Mouse (Mus musculus) lung, postnatal 14 days (tissue): ENCODE measurements at regions not wholly inside any gene's neighbourhood (a gene's known extent, or its start where the extent isn't known, plus 50 kb on each side); places are given as distances from the start of the nearest gene placed in this dataset.

Experiments
- DNase-seq: peaks from one replicate; pipeline ENCODE4 v3.0.0; 2021

- no peak for DNase-seq
Measured at GRCm38 (mm10) chr4:40537859-40538258, 65.9 kb downstream of the Tmem215 start.

GRCm38 (mm10) chr4:40543085-40544048, 71.4 kb downstream of the Tmem215 start:
- no peak for DNase-seq

- no peak for DNase-seq
Measured at GRCm38 (mm10) chr4:40544056-40544455, 72.1 kb downstream of the Tmem215 start.

GRCm38 (mm10) chr4:40544806-40545205, 72.8 kb downstream of the Tmem215 start:
- no peak for DNase-seq

DNA sequence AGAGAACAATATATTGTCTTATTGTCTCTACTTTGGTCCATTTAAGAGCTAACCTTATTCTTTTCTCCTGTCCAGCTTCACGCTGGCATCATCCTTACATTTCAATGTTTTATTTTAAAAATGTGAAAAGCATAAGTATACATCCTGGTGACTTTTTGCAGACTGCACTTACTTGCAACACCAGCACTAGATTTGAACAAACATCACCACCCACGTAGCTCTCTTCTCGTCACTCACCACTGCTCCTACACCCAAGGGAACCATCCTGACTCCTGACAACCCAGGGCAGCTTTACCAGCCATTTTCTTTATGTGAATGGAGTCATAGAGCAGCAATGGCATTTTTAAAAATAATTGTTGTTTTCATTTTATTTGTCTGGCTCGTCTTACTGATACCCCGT, 73.7 kb downstream of the Tmem215 start:
- DNase-seq = no peak

DNA sequence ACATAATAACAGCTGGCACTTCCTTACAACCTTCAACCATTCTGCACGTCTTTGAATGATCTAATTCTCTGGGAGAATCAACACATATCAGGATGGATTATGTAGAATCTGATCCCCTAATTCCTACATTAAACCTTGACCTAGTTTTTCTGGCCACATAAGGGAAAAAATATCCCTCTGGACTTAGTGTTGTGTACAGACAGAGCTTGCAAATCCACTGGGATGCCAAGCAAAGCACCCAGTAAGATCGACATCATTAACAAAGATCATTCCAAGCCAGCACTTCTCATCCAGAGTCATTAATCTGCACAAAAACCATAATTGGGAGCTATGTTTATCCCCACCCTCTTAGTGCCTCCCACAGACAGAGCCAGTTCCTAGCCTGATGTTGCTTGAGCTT, 87.8 kb downstream of the Tmem215 start:
- DNase-seq = no peak

DNA sequence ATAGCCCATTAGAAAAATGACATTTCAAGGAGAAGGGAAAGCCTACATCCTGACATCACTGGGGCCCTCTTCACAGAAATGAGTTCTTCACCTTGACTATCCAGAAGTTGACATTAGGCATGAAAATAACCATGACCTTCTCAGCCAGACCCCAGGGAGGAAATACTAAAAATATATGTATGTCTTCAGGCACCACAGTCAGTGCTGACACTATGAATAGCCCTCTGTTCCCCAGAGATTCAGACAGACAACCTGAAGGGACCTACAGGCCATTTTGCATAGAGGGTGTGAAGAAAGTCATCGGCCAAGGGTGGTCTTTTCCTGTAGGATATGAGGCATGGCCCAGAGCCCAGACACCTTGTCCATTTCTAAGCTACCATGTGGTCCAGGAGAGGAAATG, 101.3 kb downstream of the Tmem215 start:
- DNase-seq = no peak

DNA sequence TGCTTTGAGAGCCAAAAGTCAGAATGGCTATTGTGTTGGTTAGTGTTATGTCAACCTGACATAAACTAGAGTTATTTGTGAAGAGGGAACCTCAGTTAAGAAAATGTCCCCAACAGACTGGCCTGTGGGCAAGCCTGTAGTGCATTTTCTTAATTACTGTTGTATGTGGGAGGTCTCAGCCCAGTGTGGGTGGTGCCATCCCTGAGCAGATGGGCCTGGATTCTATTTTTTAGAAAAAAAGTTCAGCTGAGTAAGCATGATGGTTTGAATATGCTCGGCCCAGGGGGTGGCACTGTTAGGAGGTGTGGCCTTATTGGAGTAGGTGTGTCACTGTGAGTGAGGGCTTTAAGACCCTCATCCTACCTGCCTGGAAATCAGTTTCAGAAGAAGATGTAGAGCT, 104.0 kb downstream of the Tmem215 start:
- no peak for DNase-seq

- DNase-seq = no peak
Measured at GRCm38 (mm10) chr4:40584436-40584835, 112.5 kb downstream of the Tmem215 start.

DNA sequence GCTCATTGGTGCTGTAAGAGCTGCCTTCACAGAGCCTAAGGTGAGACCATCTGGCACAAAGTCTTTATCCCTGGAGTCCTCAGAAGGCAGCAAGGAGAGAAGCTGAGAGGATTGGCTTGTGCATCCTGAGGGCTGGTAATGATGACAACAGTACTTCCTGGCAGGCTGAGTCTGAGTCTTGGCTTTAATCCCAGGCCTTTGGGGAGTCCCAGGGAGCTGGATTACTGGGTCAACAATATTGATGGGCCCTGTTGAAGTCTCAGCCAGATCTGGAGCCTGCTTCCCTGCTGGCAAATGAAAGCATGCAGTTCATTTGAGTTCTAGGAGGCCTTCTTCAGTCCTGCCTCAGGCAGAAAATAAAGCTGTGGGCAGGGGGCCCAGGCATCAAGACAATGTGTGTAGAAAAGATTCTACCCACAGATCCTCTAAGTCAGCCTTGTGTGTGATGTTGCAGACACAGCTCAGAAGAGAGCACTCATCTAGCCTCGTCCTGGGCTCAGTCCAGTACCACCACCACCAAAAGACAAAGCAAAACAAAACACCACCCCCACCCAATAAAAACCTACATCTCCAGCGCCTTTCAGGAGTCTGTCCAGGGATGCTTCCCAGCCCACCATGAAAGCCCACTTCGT, 113.1 kb downstream of the Tmem215 start:
- peak; percentile 19 for DNase-seq

DNA sequence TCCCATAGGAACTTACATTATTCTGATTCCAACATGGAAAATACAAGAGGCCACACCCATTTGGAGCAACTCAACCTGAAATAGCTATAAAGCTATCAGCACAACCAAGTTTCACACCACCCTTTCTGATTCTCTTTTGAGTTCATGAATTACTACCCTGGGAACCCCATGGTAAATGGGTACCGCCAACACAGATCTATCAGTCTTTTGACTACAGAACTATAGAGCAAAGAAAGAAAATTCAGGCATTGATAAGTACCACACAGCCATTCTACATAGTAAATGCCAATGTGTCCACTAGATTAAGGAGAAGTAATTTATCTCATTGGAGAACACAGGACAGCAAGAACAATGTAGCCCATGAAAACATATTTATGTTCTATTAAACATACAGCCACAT, 114.1 kb downstream of the Tmem215 start:
- no peak for DNase-seq

- no peak for DNase-seq
Measured at GRCm38 (mm10) chr4:40587254-40587653, 115.3 kb downstream of the Tmem215 start.

DNA sequence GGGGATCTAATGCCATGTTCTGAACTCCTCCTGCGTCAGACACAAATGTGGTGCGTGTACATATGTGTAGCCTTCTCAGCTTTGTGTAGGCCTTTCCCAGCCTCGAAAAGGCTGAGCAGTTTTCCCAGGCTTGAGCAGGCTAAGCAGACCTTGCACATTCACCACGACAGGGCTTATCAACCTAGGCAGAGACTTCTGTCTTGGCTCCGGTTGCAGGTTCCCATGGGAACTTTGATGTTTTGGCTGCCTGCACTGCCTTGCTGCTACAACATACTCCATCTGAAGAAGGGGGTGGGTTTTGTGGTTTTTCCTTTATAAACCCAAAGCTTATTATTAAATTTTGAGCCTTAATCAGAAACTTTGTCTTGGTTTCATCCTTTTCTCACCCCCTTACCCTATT, 109.2 kb downstream of the Aptx start:
- no peak for DNase-seq

- no peak for DNase-seq
Measured at GRCm38 (mm10) chr4:40625024-40625423, 78.0 kb downstream of the Aptx start.

DNA sequence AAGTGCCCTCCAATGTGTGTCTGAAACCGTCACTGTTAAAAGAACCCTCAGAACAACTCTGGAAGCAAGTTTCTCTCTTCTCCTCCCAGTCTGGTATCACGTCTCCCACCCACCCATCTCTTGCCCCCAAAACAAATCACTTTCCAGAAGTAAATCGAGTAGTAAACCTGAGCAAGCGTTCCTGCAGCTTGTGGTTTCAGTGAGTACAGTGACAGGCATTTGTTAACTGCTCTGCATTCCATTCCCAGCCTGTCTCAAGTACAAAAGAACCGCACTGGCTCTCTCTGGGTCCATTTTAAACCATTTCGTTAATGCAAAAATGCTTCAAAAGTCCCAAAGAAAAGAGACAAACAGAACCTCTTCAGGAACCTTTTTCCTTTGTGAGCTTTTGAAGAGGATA, 77.1 kb downstream of the Aptx start:
- no peak for DNase-seq
